Mouse (Mus musculus) adrenal gland, postnatal 36 days (tissue): Measurements from ENCODE around the gene U2surp. TPM values are rescaled to one million over a fixed set of nuclear protein-coding genes. Genes with fewer than 3 reads are reported as not detected.
"Not testable (repeated sequence)": the region's sequence is repeated elsewhere in the genome, so short reads cannot be mapped to it uniquely, and the experiment has no call there.

Experiments
- DNase-seq, 2 experiments: peaks; one replicate each; pipeline ENCODE4 v3.0.0; 2021; ENCODE audit warnings: mixed read lengths in 1 of 2
- total RNA-seq, 2 experiments: library from RNA; stranded (reverse); gene quantifications; 2 replicates each; pipeline ENCODE4 v1.2.3; 2021

The U2surp gene
- total RNA-seq, 2 experiments from 2014 or later: 54.8 to 57.3 TPM

- DNase-seq: not testable (repeated sequence)
Observed at GRCm38 (mm10) chr9:95469011-95469576, 42.7 kb downstream of the U2surp start.

GRCm38 (mm10) chr9:95464028-95464427 is 47.8 kb downstream of the U2surp start:
- DNase-seq: no peak

- DNase-seq: no peak
Observed at GRCm38 (mm10) chr9:95451931-95452330, 59.9 kb downstream of the U2surp start.

GRCm38 (mm10) chr9:95450586-95450985 is 61.2 kb downstream of the U2surp start:
- DNase-seq: no peak

GRCm38 (mm10) chr9:95442321-95442731 is 69.5 kb downstream of the U2surp start:
- DNase-seq: peak; percentile 37 to 42

GRCm38 (mm10) chr9:95437883-95438282 is 73.9 kb downstream of the U2surp start:
- peak in 1 of 2 experiments; percentile 23 for DNase-seq

GRCm38 (mm10) chr9:95436294-95436613 is 75.5 kb downstream of the U2surp start:
- no peak for DNase-seq

GRCm38 (mm10) chr9:95435506-95436293 is 76.1 kb downstream of the U2surp start:
- DNase-seq: no peak

- DNase-seq: no peak
Observed at GRCm38 (mm10) chr9:95428277-95428676, 83.5 kb downstream of the U2surp start.

GRCm38 (mm10) chr9:95413911-95414310 is 97.9 kb downstream of the U2surp start:
- DNase-seq: no peak

GRCm38 (mm10) chr9:95412047-95412446 is 99.7 kb downstream of the U2surp start:
- no peak for DNase-seq

- peak; percentile 80 to 84 for DNase-seq
Observed at GRCm38 (mm10) chr9:95407586-95408220, 104.1 kb downstream of the U2surp start.

Other genes starting within 250 kb of the U2surp start
- 10 to 100 TPM; 24.6 to 41.4 TPM for gene Chst2, start 105.3 kb downstream of the U2surp start, total RNA-seq
- 1 to 10 TPM; 6.1 to 6.9 TPM for gene Paqr9, start 47.7 kb upstream of the U2surp start, total RNA-seq
- gene Pcolce2, start 125.6 kb upstream of the U2surp start, total RNA-seq: 1 to 10 TPM; 5.8 to 6.1 TPM
- 1 to 10 TPM; 2.9 to 4.1 TPM for gene Trpc1, start 238.4 kb upstream of the U2surp start, total RNA-seq